In genomic region chr7:45530643-45531042, GRCm38 (mm10) we compare ENCODE assay signal across 15 mouse cellular contexts. TPM values are rescaled to one million over a fixed set of nuclear protein-coding genes. Genes with fewer than 3 reads are reported as not detected.
A peak's percentile ranks its signal among the peaks of the same experiment; 100 is the strongest.
DNase-seq lines count a peak whose midpoint lies in the region; ATAC-seq and TF ChIP-seq lines count a peak whose summit lies in the region.
"Had no signal": no experiment of that assay in that cellular context is flagged by ENCODE, and none has a peak within 500 bp of the region (broad histone marks: within the 10 kb centered on the region; RNA-seq: fewer than 3 reads in every experiment).

No protein-coding gene starts in this region.

- H3K4me1 ChIP-seq in hindbrain, embryonic 10.5 days (replicated peaks), result peaks cover 41% of the 10 kb centered on the region
- H3K4me1 ChIP-seq in hindbrain, embryonic 11.5 days (replicated peaks; ENCODE audit: control insufficient read depth, insufficient read depth, low read length), result no peaks in the 10 kb centered on the region
- H3K4me1 ChIP-seq in midbrain, postnatal 0 days (ENCODE audit: insufficient read depth, low read length), result no peaks in the 10 kb centered on the region
- no peaks in the 10 kb centered on the region for H3K4me1 ChIP-seq in midbrain, embryonic 11.5 days (ENCODE audit: control insufficient read depth, insufficient read depth, low read length)
- peaks cover 16% of the 10 kb centered on the region; the same call in 1 of the 2 replicates for H3K4me1 ChIP-seq in stomach, embryonic 15.5 days
- H3K4me1 ChIP-seq in forebrain, embryonic 14.5 days (ENCODE audit: control insufficient read depth, insufficient read depth, low read length), result peaks cover under 1% of the 10 kb centered on the region; the same call in 1 of the 2 replicates

- H3K9ac ChIP-seq in hindbrain, embryonic 11.5 days (ENCODE audit: low read depth, low read length), result no peak overlapping the region
- 0 out of 2 replicates have a peak overlapping the region, but pooled peaks have one; percentile 29 for H3K9ac ChIP-seq in midbrain, postnatal 0 days (replicated peaks; ENCODE audit: low read length, poor library complexity, severe bottlenecking)
- H3K9ac ChIP-seq in midbrain, embryonic 11.5 days (ENCODE audit: low read length), result no peak overlapping the region
- no peak overlapping the region for H3K9ac ChIP-seq in stomach, embryonic 15.5 days
- H3K9ac ChIP-seq in forebrain, embryonic 14.5 days (ENCODE audit: low read length), result no peak overlapping the region

- ATAC-seq in hindbrain, embryonic 11.5 days (ENCODE audit: low FRiP score), result no peak
- no peak for ATAC-seq in midbrain, postnatal 0 days (ENCODE audit: low FRiP score)
- ATAC-seq in midbrain, embryonic 11.5 days (ENCODE audit: low FRiP score), result no peak
- no peak for ATAC-seq in stomach, embryonic 15.5 days (ENCODE audit: insufficient read depth, low FRiP score, low read depth)
- no peak for ATAC-seq in forebrain, embryonic 14.5 days
- ATAC-seq: lung, postnatal 0 days; midbrain, embryonic 16.5 days had no signal

- no peak for TF ChIP-seq CTCF in midbrain, postnatal 0 days (IDR thresholded peaks at IDR 0.05)

- no peak overlapping the region for H3K4me2 ChIP-seq in hindbrain, embryonic 11.5 days (replicated peaks; ENCODE audit: low read depth, low read length)
- no peak overlapping the region for H3K4me2 ChIP-seq in midbrain, postnatal 0 days (ENCODE audit: low read depth, low read length, poor library complexity, severe bottlenecking)
- no peak overlapping the region for H3K4me2 ChIP-seq in midbrain, embryonic 11.5 days
- H3K4me2 ChIP-seq in stomach, embryonic 15.5 days, result peak overlapping the region; percentile 29
- H3K4me2 ChIP-seq in forebrain, embryonic 14.5 days (ENCODE audit: low read length), result no peak overlapping the region

- H3K27me3 ChIP-seq in hindbrain, embryonic 10.5 days (ENCODE audit: insufficient read depth, poor library complexity, severe bottlenecking), result no peaks in the 10 kb centered on the region
- H3K27me3 ChIP-seq in hindbrain, embryonic 11.5 days (ENCODE audit: control insufficient read depth, insufficient read depth, low read length), result no peaks in the 10 kb centered on the region
- H3K27me3 ChIP-seq in midbrain, postnatal 0 days (ENCODE audit: insufficient read depth, low read length), result no peaks in the 10 kb centered on the region
- H3K27me3 ChIP-seq in midbrain, embryonic 11.5 days (ENCODE audit: control insufficient read depth, insufficient read depth, low read length), result no peaks in the 10 kb centered on the region
- no peaks in the 10 kb centered on the region for H3K27me3 ChIP-seq in stomach, embryonic 15.5 days (replicated peaks)
- no peaks in the 10 kb centered on the region for H3K27me3 ChIP-seq in forebrain, embryonic 14.5 days (replicated peaks; ENCODE audit: control insufficient read depth, insufficient read depth, low read length)

- no peaks in the 10 kb centered on the region for H3K9me3 ChIP-seq in hindbrain, embryonic 10.5 days
- no peaks in the 10 kb centered on the region for H3K9me3 ChIP-seq in hindbrain, embryonic 11.5 days (ENCODE audit: control insufficient read depth, low read length)
- H3K9me3 ChIP-seq in midbrain, postnatal 0 days (ENCODE audit: low read length), result no peaks in the 10 kb centered on the region
- no peaks in the 10 kb centered on the region for H3K9me3 ChIP-seq in midbrain, embryonic 11.5 days (ENCODE audit: control insufficient read depth, low read length)
- H3K9me3 ChIP-seq in stomach, embryonic 15.5 days, result no peaks in the 10 kb centered on the region
- no peaks in the 10 kb centered on the region for H3K9me3 ChIP-seq in forebrain, embryonic 14.5 days (replicated peaks; ENCODE audit: control insufficient read depth, low read length)

- peak overlapping the region; percentile 76 for H3K27ac ChIP-seq in hindbrain, embryonic 10.5 days
- H3K27ac ChIP-seq in hindbrain, embryonic 11.5 days (ENCODE audit: low read depth, low read length), result no peak overlapping the region
- H3K27ac ChIP-seq in midbrain, postnatal 0 days (ENCODE audit: low read depth, low read length), result no peak overlapping the region
- no peak overlapping the region; the same call in 1 of the 2 replicates for H3K27ac ChIP-seq in midbrain, embryonic 11.5 days (ENCODE audit: low read depth, low read length)
- peak overlapping the region; percentile 63 for H3K27ac ChIP-seq in stomach, embryonic 15.5 days
- H3K27ac ChIP-seq in forebrain, embryonic 14.5 days (ENCODE audit: low read depth, low read length), result no peak overlapping the region
- H3K27ac ChIP-seq: layer of hippocampus, adult 2 months had no signal

- intact Hi-C loops in heart, postnatal 10 days (cut with DNase I), result no loop called here

- no peak for DNase-seq in hindbrain, embryonic 10.5 days (ENCODE audit: low spot score)
- no peak for DNase-seq in hindbrain, embryonic 11.5 days (ENCODE audit: low spot score)
- DNase-seq in midbrain, postnatal 0 days (ENCODE audit: low spot score), result no peak
- DNase-seq in midbrain, embryonic 11.5 days (ENCODE audit: low spot score, missing footprints), result no peak
- peak; percentile 54 to 60 for DNase-seq in heart, postnatal 10 days
- no peak for DNase-seq in forebrain, embryonic 14.5 days (ENCODE audit: low spot score)
- no peak for DNase-seq in right cerebral cortex, postnatal 25 days
- DNase-seq: adrenal gland, postnatal 25 days; cerebellum, adult 11-12 months; thymus, postnatal 4 days had no signal

- 79% methylated on average over 2 of the region's 2 CpGs for WGBS in hindbrain, embryonic 10.5 days
- WGBS in hindbrain, embryonic 11.5 days, result 79% methylated on average over 2 of the region's 2 CpGs
- 64% methylated on average over 2 of the region's 2 CpGs for WGBS in midbrain, postnatal 0 days
- WGBS in midbrain, embryonic 11.5 days, result 74% methylated on average over 2 of the region's 2 CpGs
- 31% methylated on average over 2 of the region's 2 CpGs for WGBS in stomach, embryonic 15.5 days
- WGBS in forebrain, embryonic 14.5 days, result 80% methylated on average over 2 of the region's 2 CpGs

- no peaks in the 10 kb centered on the region for H3K36me3 ChIP-seq in hindbrain, embryonic 10.5 days
- no peaks in the 10 kb centered on the region for H3K36me3 ChIP-seq in hindbrain, embryonic 11.5 days (ENCODE audit: control insufficient read depth, insufficient read depth, low read length)
- H3K36me3 ChIP-seq in midbrain, postnatal 0 days (ENCODE audit: insufficient read depth, low read length), result no peaks in the 10 kb centered on the region
- H3K36me3 ChIP-seq in midbrain, embryonic 11.5 days (ENCODE audit: control insufficient read depth, insufficient read depth, low read length), result no peaks in the 10 kb centered on the region
- H3K36me3 ChIP-seq in stomach, embryonic 15.5 days, result no peaks in the 10 kb centered on the region
- H3K36me3 ChIP-seq in forebrain, embryonic 14.5 days (ENCODE audit: control insufficient read depth, insufficient read depth, low read length), result no peaks in the 10 kb centered on the region

- peak overlapping the region; percentile 26 for H3K4me3 ChIP-seq in hindbrain, embryonic 10.5 days
- no peak overlapping the region for H3K4me3 ChIP-seq in hindbrain, embryonic 11.5 days (ENCODE audit: low read depth, low read length)
- no peak overlapping the region for H3K4me3 ChIP-seq in midbrain, postnatal 0 days (ENCODE audit: low read depth, low read length)
- H3K4me3 ChIP-seq in midbrain, embryonic 11.5 days (ENCODE audit: low read depth, low read length), result no peak overlapping the region
- H3K4me3 ChIP-seq in stomach, embryonic 15.5 days (replicated peaks), result no peak overlapping the region
- H3K4me3 ChIP-seq in forebrain, embryonic 14.5 days (ENCODE audit: low read depth, low read length), result no peak overlapping the region
- H3K4me3 ChIP-seq: layer of hippocampus, adult 2 months had no signal

RNA-seq across cellular contexts. Expression of gene Plekha4, which starts 4.5 kb away (rescaled TPM):
- 4.1 and 4.5 TPM in 2 replicates for polyA plus RNA-seq in hindbrain, embryonic 10.5 days (2016; fragmentation: Nextera tagmentation; extraction: Ambion mirVana)
- polyA plus RNA-seq in hindbrain, embryonic 11.5 days (2014; fragmentation: Nextera tagmentation; extraction: Ambion mirVana), result 2.1 and 2.3 TPM in 2 replicates
- total RNA-seq in midbrain, postnatal 0 days (2014; rRNA removed), result 2.0 and 2.1 TPM in 2 replicates
- 1.2 and 1.6 TPM in 2 replicates for polyA plus RNA-seq in midbrain, postnatal 0 days (2015; fragmentation: Nextera tagmentation; extraction: Ambion mirVana)
- 0.08 and 0.26 TPM in 2 replicates for polyA plus RNA-seq in midbrain, embryonic 11.5 days (2014; fragmentation: Nextera tagmentation; extraction: Ambion mirVana)
- total RNA-seq in heart, postnatal 10 days (2021), result 1 to 10 TPM; 4.1 to 5.6 TPM
- polyA plus RNA-seq in stomach, embryonic 15.5 days (2015; fragmentation: Nextera tagmentation; extraction: Ambion mirVana), result 2.9 TPM in 2 replicates
- polyA plus RNA-seq in forebrain, embryonic 14.5 days (2014; fragmentation: Nextera tagmentation; extraction: Ambion mirVana), result 0.76 and 1.2 TPM in 2 replicates

RNA-seq across cellular contexts. Expression of gene Ppp1r15a, which starts 4.6 kb away (rescaled TPM):
- polyA plus RNA-seq in hindbrain, embryonic 10.5 days (2016; fragmentation: Nextera tagmentation; extraction: Ambion mirVana), result 18.6 and 20.2 TPM in 2 replicates
- polyA plus RNA-seq in hindbrain, embryonic 11.5 days (2014; fragmentation: Nextera tagmentation; extraction: Ambion mirVana), result 15.1 and 15.7 TPM in 2 replicates
- 17.2 and 17.4 TPM in 2 replicates for total RNA-seq in midbrain, postnatal 0 days (2014; rRNA removed)
- 18.7 and 18.8 TPM in 2 replicates for polyA plus RNA-seq in midbrain, postnatal 0 days (2015; fragmentation: Nextera tagmentation; extraction: Ambion mirVana)
- polyA plus RNA-seq in midbrain, embryonic 11.5 days (2014; fragmentation: Nextera tagmentation; extraction: Ambion mirVana), result 16.3 and 17.1 TPM in 2 replicates
- total RNA-seq in heart, postnatal 10 days (2021), result 10 to 100 TPM; 24.5 to 45.4 TPM
- 21.1 and 36.1 TPM in 2 replicates for polyA plus RNA-seq in stomach, embryonic 15.5 days (2015; fragmentation: Nextera tagmentation; extraction: Ambion mirVana)
- polyA plus RNA-seq in forebrain, embryonic 14.5 days (2014; fragmentation: Nextera tagmentation; extraction: Ambion mirVana), result 13.1 and 19.3 TPM in 2 replicates

RNA-seq across cellular contexts. Expression of gene Nucb1, which starts 20.4 kb away (rescaled TPM):
- 110 and 115 TPM in 2 replicates for polyA plus RNA-seq in hindbrain, embryonic 10.5 days (2016; fragmentation: Nextera tagmentation; extraction: Ambion mirVana)
- 88.6 and 92.7 TPM in 2 replicates for polyA plus RNA-seq in hindbrain, embryonic 11.5 days (2014; fragmentation: Nextera tagmentation; extraction: Ambion mirVana)
- 92.2 and 137 TPM in 2 replicates for total RNA-seq in midbrain, postnatal 0 days (2014; rRNA removed)
- 137 and 144 TPM in 2 replicates for polyA plus RNA-seq in midbrain, postnatal 0 days (2015; fragmentation: Nextera tagmentation; extraction: Ambion mirVana)
- 83.7 and 84.8 TPM in 2 replicates for polyA plus RNA-seq in midbrain, embryonic 11.5 days (2014; fragmentation: Nextera tagmentation; extraction: Ambion mirVana)
- 100 to 1,000 TPM; 144 to 151 TPM for total RNA-seq in heart, postnatal 10 days (2021)
- 214 and 230 TPM in 2 replicates for polyA plus RNA-seq in stomach, embryonic 15.5 days (2015; fragmentation: Nextera tagmentation; extraction: Ambion mirVana)
- polyA plus RNA-seq in forebrain, embryonic 14.5 days (2014; fragmentation: Nextera tagmentation; extraction: Ambion mirVana), result 69.0 and 96.5 TPM in 2 replicates

RNA-seq across cellular contexts. Expression of gene Hsd17b14, which starts 24.1 kb away (rescaled TPM):
- 1.1 and 1.5 TPM in 2 replicates for polyA plus RNA-seq in hindbrain, embryonic 10.5 days (2016; fragmentation: Nextera tagmentation; extraction: Ambion mirVana)
- polyA plus RNA-seq in hindbrain, embryonic 11.5 days (2014; fragmentation: Nextera tagmentation; extraction: Ambion mirVana), result 0.45 and 0.46 TPM in 2 replicates
- total RNA-seq in midbrain, postnatal 0 days (2014; rRNA removed), result not detected in 2 replicates
- polyA plus RNA-seq in midbrain, postnatal 0 days (2015; fragmentation: Nextera tagmentation; extraction: Ambion mirVana), result 0.15 and 0.20 TPM in 2 replicates
- 0.10 and 0.12 TPM in 2 replicates for polyA plus RNA-seq in midbrain, embryonic 11.5 days (2014; fragmentation: Nextera tagmentation; extraction: Ambion mirVana)
- total RNA-seq in heart, postnatal 10 days (2021), result under 1 TPM; 0.25 to 0.34 TPM
- polyA plus RNA-seq in stomach, embryonic 15.5 days (2015; fragmentation: Nextera tagmentation; extraction: Ambion mirVana), result 2.2 and 3.9 TPM in 2 replicates
- 0.17 and 0.22 TPM in 2 replicates for polyA plus RNA-seq in forebrain, embryonic 14.5 days (2014; fragmentation: Nextera tagmentation; extraction: Ambion mirVana)
- total RNA-seq: hematopoietic stem cell, adult 5-6 weeks; layer of hippocampus, adult 2 months had no signal

RNA-seq across cellular contexts. Expression of gene Bcat2, which starts 39.3 kb away (rescaled TPM):
- 37.1 and 46.2 TPM in 2 replicates for polyA plus RNA-seq in hindbrain, embryonic 10.5 days (2016; fragmentation: Nextera tagmentation; extraction: Ambion mirVana)
- 26.6 and 31.4 TPM in 2 replicates for polyA plus RNA-seq in hindbrain, embryonic 11.5 days (2014; fragmentation: Nextera tagmentation; extraction: Ambion mirVana)
- total RNA-seq in midbrain, postnatal 0 days (2014; rRNA removed), result 12.4 and 14.9 TPM in 2 replicates
- 18.3 and 19.3 TPM in 2 replicates for polyA plus RNA-seq in midbrain, postnatal 0 days (2015; fragmentation: Nextera tagmentation; extraction: Ambion mirVana)
- polyA plus RNA-seq in midbrain, embryonic 11.5 days (2014; fragmentation: Nextera tagmentation; extraction: Ambion mirVana), result 22.5 and 24.7 TPM in 2 replicates
- total RNA-seq in heart, postnatal 10 days (2021), result 10 to 100 TPM; 54.7 to 54.9 TPM
- 78.8 and 87.1 TPM in 2 replicates for polyA plus RNA-seq in stomach, embryonic 15.5 days (2015; fragmentation: Nextera tagmentation; extraction: Ambion mirVana)
- polyA plus RNA-seq in forebrain, embryonic 14.5 days (2014; fragmentation: Nextera tagmentation; extraction: Ambion mirVana), result 19.6 and 20.1 TPM in 2 replicates

Comparison
In these comparisons a context has a peak if more than half of its experiments do, and no peak if none do; other contexts are left out.
1. H3K27ac ChIP-seq: peak in hindbrain, embryonic 10.5 days (single experiment) and stomach, embryonic 15.5 days (single experiment); none in hindbrain, embryonic 11.5 days (single experiment), midbrain, postnatal 0 days (single experiment), midbrain, embryonic 11.5 days (single experiment) and forebrain, embryonic 14.5 days (single experiment).
2. DNase-seq: peak in heart, postnatal 10 days (2 of 2); none in hindbrain, embryonic 10.5 days (single experiment), hindbrain, embryonic 11.5 days (single experiment), midbrain, postnatal 0 days (single experiment), midbrain, embryonic 11.5 days (single experiment), forebrain, embryonic 14.5 days (single experiment) and right cerebral cortex, postnatal 25 days (single experiment).